26 mouse cellular contexts compared by ENCODE assay signal in the genomic region with DNA sequence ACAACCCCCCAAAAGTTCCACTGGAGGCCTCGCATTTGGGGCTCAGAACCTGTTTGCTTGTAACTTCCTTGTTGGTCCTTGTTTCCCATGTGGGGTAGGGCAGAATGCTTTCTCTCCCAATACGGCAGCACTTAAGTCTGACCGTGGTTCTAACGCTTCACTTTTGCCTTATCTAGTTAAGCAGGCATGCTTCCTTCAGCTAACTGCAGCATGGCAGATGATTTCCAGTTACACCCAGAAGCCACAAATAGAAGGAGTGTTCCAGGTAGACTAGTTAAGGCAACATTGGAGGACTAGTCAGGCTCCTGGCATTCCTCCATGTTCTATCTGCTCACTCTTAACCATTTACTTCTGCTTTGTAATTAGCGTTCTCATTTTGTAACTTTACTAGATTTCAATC.
DNase-seq lines count a peak whose midpoint lies in the region; ATAC-seq and TF ChIP-seq lines count a peak whose summit lies in the region.
"Had no signal": no experiment of that assay in that cellular context is flagged by ENCODE, and none has a peak within 500 bp of the region (broad histone marks: within the 10 kb centered on the region; RNA-seq: fewer than 3 reads in every experiment).

No protein-coding gene starts in this region.

- no peaks in the 10 kb centered on the region for H3K27me3 ChIP-seq in MEL (ENCODE audit: control insufficient read depth in 1 of 2, insufficient read depth in 2 of 2, low read length in 2 of 2)
- no peaks in the 10 kb centered on the region for H3K27me3 ChIP-seq in liver, embryonic 13.5 days
- H3K27me3 ChIP-seq: embryonic facial prominence, embryonic 12.5 days; embryonic facial prominence, embryonic 15.5 days; heart, embryonic 12.5 days; heart, embryonic 15.5 days; hindbrain, embryonic 13.5 days; Patski had no signal

- peak; percentile 6 for DNase-seq in MEL (ENCODE audit: low read depth, low spot score)
- peak; percentile 69 for DNase-seq in MEL-GATA-1-ER (ENCODE audit: extremely low read depth, low read depth)
- no peak for DNase-seq in liver, embryonic 13.5 days
- DNase-seq in ovary, postnatal 36 days (ENCODE audit: low spot score) = no peak
- DNase-seq in adrenal gland, adult 18-20 months (ENCODE audit: low spot score in 2 of 2) = no peak
- DNase-seq: adrenal gland, adult 2 months; adrenal gland, postnatal 14 days; cerebellum, adult 11-12 months; cerebellum, adult 8-10 months; cerebellum, postnatal 10 days; forebrain, postnatal 0 days; gastrocnemius, postnatal 25 days; heart, adult 18-20 months; heart, postnatal 10 days; heart, postnatal 36 days had no signal

- H3K9me3 ChIP-seq in MEL (replicated peaks; ENCODE audit: insufficient read depth, low read length) = no peaks in the 10 kb centered on the region
- H3K9me3 ChIP-seq in liver, embryonic 13.5 days (replicated peaks) = no peaks in the 10 kb centered on the region
- H3K9me3 ChIP-seq: embryonic facial prominence, embryonic 12.5 days; embryonic facial prominence, embryonic 15.5 days; heart, embryonic 15.5 days; hindbrain, embryonic 10.5 days; hindbrain, embryonic 13.5 days had no signal

- no peaks in the 10 kb centered on the region for H3K79me2 ChIP-seq in MEL (ENCODE audit: control insufficient read depth, insufficient read depth, low read length, poor library complexity)

- H3K36me3 ChIP-seq in MEL (ENCODE audit: control insufficient read depth in 1 of 2, insufficient read depth in 2 of 2, low read length in 2 of 2) = no peaks in the 10 kb centered on the region
- no peaks in the 10 kb centered on the region for H3K36me3 ChIP-seq in liver, embryonic 13.5 days
- H3K36me3 ChIP-seq: embryonic facial prominence, embryonic 12.5 days; embryonic facial prominence, embryonic 15.5 days; heart, embryonic 12.5 days; heart, embryonic 15.5 days; hindbrain, embryonic 10.5 days; hindbrain, embryonic 13.5 days had no signal

- H3K9ac ChIP-seq in MEL (ENCODE audit: control insufficient read depth, low read depth, low read length, poor library complexity, severe bottlenecking) = no peak overlapping the region
- H3K9ac ChIP-seq in liver, embryonic 13.5 days = no peak overlapping the region
- H3K9ac ChIP-seq: embryonic facial prominence, embryonic 12.5 days; embryonic facial prominence, embryonic 15.5 days; forebrain, postnatal 0 days; heart, embryonic 12.5 days; heart, embryonic 15.5 days; hindbrain, embryonic 13.5 days had no signal

- H3K4me1 ChIP-seq in MEL (ENCODE audit: control insufficient read depth in 1 of 2, insufficient read depth in 2 of 2, low read length in 2 of 2) = no peaks in the 10 kb centered on the region
- no peaks in the 10 kb centered on the region for H3K4me1 ChIP-seq in liver, embryonic 13.5 days (replicated peaks)
- H3K4me1 ChIP-seq: embryonic facial prominence, embryonic 12.5 days; embryonic facial prominence, embryonic 15.5 days; heart, embryonic 12.5 days; heart, embryonic 15.5 days; hindbrain, embryonic 13.5 days had no signal

- ATAC-seq in liver, embryonic 13.5 days (ENCODE audit: low read depth) = peak; percentile 45; the same call in 1 of the 2 replicates
- peak; percentile 78 for ATAC-seq in megakaryocyte-erythroid progenitor cell, adult 5-6 weeks (replicated peaks; ENCODE audit: low FRiP score, low TSS enrichment, poor library complexity, severe bottlenecking)
- ATAC-seq: CD4-positive, CD25-positive, alpha-beta regulatory T cell, adult 4 months; forebrain, embryonic 14.5 days; forebrain, postnatal 0 days; hindbrain, embryonic 16.5 days; Patski had no signal

- TF ChIP-seq CTCF in MEL (IDR thresholded peaks at IDR 0.05 in 2 of 3, conservative IDR thresholded peaks at IDR 0.05 in 1 of 3; ENCODE audit: control insufficient read depth in 1 of 3, insufficient read depth in 1 of 3, low read depth in 2 of 3, low read length in 3 of 3, poor library complexity in 1 of 3, severe bottlenecking in 1 of 3) = no peak

- H3K4me2 ChIP-seq in liver, embryonic 13.5 days = no peak overlapping the region
- H3K4me2 ChIP-seq: embryonic facial prominence, embryonic 12.5 days; embryonic facial prominence, embryonic 15.5 days; heart, embryonic 12.5 days; heart, embryonic 15.5 days; hindbrain, embryonic 13.5 days had no signal

- TF ChIP-seq POLR2A in MEL (IDR thresholded peaks at IDR 0.05; ENCODE audit: control insufficient read depth in 1 of 2, insufficient read depth in 1 of 2, low read depth in 1 of 2, low read length in 2 of 2, poor library complexity in 1 of 2) = no peak

- no peak overlapping the region for H3K4me3 ChIP-seq in MEL (ENCODE audit: control insufficient read depth in 1 of 2, insufficient read depth in 1 of 2, low read depth in 2 of 2, low read length in 2 of 2)
- no peak overlapping the region for H3K4me3 ChIP-seq in liver, embryonic 13.5 days (replicated peaks)
- H3K4me3 ChIP-seq: embryonic facial prominence, embryonic 12.5 days; embryonic facial prominence, embryonic 15.5 days; heart, embryonic 12.5 days; heart, embryonic 15.5 days; hindbrain, embryonic 10.5 days; hindbrain, embryonic 13.5 days had no signal

- no peak overlapping the region for H3K27ac ChIP-seq in MEL (ENCODE audit: control insufficient read depth, low read depth, low read length)
- H3K27ac ChIP-seq in liver, embryonic 13.5 days = no peak overlapping the region
- H3K27ac ChIP-seq: embryonic facial prominence, embryonic 12.5 days; embryonic facial prominence, embryonic 15.5 days; heart, embryonic 15.5 days; hindbrain, embryonic 10.5 days; hindbrain, embryonic 13.5 days had no signal

- TF ChIP-seq RAD21 in MEL (IDR thresholded peaks at IDR 0.05; ENCODE audit: low read depth, low read length) = no peak

- TF ChIP-seq EP300 in MEL (IDR thresholded peaks at IDR 0.05; ENCODE audit: low read depth in 1 of 2, low read length in 2 of 2) = no peak

- WGBS in liver, embryonic 13.5 days (ENCODE audit: insufficient replicate concordance) = 43% methylated on average over 5 of the region's 5 CpGs

TF ChIP-seq in MEL, 35 proteins besides CTCF, POLR2A, EP300 and RAD21:
- TF ChIP-seq USF2 (IDR thresholded peaks at IDR 0.05; ENCODE audit: borderline replicate concordance in 1 of 2, insufficient read depth in 1 of 2, low read depth in 1 of 2, low read length in 2 of 2) (no peak), ZC3H11A (IDR thresholded peaks at IDR 0.05; ENCODE audit: low read depth, low read length) (no peak), JUND (IDR thresholded peaks at IDR 0.05; ENCODE audit: low read depth, low read length) (no peak), CHD1 (IDR thresholded peaks at IDR 0.05; ENCODE audit: low read depth, low read length) (no peak), ETS1 (IDR thresholded peaks at IDR 0.05; ENCODE audit: low read depth, low read length) (no peak), BHLHE40 (IDR thresholded peaks at IDR 0.05; ENCODE audit: borderline replicate concordance, low read depth, low read length) (no peak), TAL1 (IDR thresholded peaks at IDR 0.05; ENCODE audit: low read length) (no peak), TCF12 (IDR thresholded peaks at IDR 0.05; ENCODE audit: low read depth, low read length) (no peak), KAT2A (conservative IDR thresholded peaks at IDR 0.05; ENCODE audit: low read depth, low read length) (no peak)

Comparison
In these comparisons a context has a peak if more than half of its experiments do, and no peak if none do; other contexts are left out.
1. DNase-seq: peak in MEL (single experiment) and MEL-GATA-1-ER (single experiment); none in liver, embryonic 13.5 days (single experiment), ovary, postnatal 36 days (single experiment) and adrenal gland, adult 18-20 months (0 of 2).